Mouse (Mus musculus): ENCODE data around the gene Ctso.
A peak's percentile ranks its signal among the peaks of the same experiment; 100 is the strongest.

The Ctso gene

GRCm38 (mm10) chr3:81951785-81952184 is 19.4 kb downstream of the Ctso start:
- DNase-seq (ENCODE audit: low read depth, low spot score): no peak

DNA sequence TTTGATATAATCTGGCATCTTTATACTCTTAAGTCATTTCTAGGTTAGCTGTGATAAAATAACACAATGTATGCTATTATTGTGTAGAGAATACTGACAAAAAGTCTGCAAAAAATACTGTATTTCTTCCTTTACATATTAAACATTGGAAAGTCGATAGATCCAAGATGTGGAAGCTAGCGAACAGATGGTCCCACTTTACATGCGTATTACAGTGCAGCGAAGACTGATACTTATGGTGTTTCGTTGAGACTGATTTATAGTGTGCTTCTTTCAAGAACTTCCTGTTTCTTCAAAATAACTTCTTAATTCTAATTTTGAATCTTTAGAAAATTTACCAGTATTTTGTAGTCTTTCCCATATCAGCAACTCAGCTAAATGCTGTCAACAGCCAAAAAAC is 25.1 kb downstream of the Ctso start:
- no peak for DNase-seq (ENCODE audit: low read depth, low spot score)

DNA sequence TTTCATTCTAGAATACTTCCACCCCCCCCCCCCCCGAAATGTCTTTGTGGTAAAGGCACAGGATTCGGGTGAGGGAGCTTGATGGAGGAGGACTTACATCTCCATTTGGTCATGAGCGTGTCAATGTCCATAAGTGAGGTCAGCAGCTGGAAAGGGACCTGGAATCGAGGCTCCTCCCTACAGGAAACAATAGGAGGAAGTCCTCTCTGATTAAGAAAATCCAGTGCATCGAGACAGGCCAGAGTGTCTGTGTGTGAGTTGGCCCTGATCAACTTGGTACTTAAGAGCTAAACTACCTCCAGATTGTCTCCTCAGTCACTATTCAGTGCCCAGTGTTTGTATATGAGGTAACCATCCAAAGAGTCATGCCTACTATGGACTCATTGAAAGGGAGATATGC is 28.9 kb downstream of the Ctso start:
- DNase-seq (ENCODE audit: low read depth, low spot score): no peak

DNA sequence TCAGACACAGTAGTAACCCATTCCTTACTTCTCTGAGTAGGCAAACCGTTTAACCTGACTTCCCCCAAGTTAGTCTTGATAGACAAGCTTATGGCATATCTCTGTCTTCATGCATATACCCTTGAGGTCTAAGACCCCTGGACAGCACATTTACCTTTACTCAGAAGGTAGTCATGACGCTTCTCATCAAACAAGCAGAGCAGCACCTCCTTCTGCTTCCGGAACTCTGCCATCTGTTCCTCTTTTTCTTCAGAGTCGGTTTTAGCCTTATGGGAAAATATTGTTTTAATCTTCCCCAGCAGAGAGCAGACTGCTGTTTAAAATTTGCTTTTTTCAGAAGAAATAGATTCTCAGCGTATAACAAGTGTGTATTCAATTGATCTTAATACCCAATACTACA is 31.4 kb downstream of the Ctso start:
- no peak for DNase-seq (ENCODE audit: low read depth, low spot score)

DNA sequence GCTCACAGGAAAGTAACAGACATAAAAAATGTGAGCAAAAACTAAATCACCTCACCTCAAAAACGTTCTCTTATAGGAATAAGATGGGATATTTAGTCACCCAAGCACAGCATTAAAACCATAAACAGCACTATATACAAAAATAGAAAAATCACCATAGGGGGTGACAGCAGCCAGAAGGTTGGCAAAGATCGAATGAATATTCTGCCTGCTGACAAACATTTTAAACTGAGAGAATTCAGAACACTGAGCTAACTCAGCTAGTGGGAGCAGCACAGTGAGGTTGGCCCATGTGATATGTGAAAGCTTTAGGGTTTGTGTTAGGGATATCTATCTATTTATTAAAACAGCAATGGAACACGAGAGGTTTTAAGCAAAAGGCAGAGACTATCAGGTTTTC is 32.2 kb downstream of the Ctso start:
- no peak for DNase-seq (ENCODE audit: low read depth, low spot score)

DNA sequence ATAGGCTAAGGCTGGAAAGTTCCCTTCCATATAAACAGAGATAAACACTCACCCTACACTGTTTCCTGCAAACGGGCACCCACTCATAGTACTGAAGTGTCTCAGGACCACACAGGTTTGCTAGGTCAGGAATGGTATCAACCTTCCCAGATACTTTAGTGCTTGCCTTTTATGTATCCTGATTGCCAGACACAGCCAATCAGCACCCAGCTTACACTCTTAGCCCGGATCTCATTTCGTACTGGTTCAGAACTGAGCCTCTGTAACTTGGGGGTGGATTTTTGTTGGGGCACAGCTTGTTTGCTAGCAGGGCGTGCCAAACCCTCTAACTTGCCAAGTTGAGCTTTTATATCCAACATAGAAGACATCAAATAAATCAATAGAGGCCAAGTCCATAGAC is 43.2 kb downstream of the Ctso start:
- no peak for DNase-seq (ENCODE audit: low read depth, low spot score)

DNA sequence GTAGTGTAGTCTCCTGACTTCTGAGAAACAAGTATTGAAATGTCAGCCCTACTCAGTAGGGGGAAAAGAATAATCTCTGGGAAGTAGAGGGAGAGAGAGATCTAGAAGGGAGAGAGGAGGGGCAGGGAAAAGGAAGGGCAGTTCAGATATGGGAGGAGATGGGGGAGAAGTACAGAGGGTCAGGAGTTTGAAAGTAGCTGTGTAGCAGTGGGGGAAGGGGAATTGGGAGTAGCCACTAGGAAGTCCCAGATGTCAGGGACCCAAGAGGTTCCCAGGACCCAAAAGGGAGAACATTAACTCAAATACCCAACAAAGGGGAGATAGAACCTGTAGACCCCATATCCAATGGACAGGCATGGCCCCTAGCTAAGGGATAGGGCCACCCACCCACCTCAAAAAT is 43.7 kb downstream of the Ctso start, which contains the start of gene Tdo2:
Gene Tdo2, minus strand, starts transcription at position 101 of the 400 bp plus-strand sequence.
- no peak for DNase-seq (ENCODE audit: low read depth, low spot score)

- no peak for DNase-seq (ENCODE audit: low read depth, low spot score)
Observed at GRCm38 (mm10) chr3:81981576-81981975, 49.2 kb downstream of the Ctso start.

DNA sequence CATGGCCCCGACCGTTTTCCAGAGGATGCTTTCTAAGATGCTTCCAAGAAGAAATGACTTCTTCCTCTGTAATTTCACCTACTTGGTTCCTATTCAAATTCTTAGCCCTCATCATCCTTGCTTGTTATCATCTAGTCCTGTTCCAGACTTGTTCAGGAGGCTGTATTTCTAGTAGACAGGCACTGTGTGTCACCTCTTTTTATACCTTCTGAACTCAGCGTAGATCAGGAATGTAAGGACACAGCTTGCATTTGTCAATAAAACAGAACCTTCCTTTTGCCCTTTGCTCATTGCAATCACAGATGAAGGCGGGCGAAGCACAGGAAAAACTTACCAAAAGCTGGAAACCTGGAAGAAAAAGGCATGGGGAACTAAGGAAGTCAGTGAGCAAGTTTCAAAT is 49.6 kb downstream of the Ctso start, which contains the start of gene Asic5:
Gene Asic5, plus strand, starts transcription at position 301 of the 400 bp plus-strand sequence.
- DNase-seq (ENCODE audit: low read depth, low spot score): no peak

GRCm38 (mm10) chr3:81983120-81983895 is 50.9 kb downstream of the Ctso start:
- no peak for DNase-seq (ENCODE audit: low read depth, low spot score)

DNA sequence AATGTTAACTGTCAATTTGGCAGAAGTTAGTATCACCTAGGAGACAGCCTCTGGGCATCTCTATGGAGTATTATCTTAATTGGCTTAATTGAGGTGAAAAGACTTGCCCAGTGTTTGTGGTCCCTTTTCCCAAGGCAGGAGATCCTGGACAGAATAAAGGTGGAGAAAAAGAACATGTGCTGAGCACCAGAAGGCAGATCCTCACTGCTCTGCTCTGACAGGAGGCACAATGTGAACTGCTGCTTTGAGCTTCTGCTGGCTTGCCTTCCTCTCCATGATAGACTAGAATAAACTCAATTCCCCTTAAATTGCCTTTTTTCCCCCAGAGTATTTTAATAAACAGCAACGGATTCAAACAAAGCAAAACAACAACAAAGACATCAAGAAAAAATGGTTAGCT is 52.7 kb downstream of the Ctso start:
- DNase-seq (ENCODE audit: low read depth, low spot score): no peak

- DNase-seq (ENCODE audit: low read depth, low spot score): no peak
Observed at GRCm38 (mm10) chr3:81986103-81986502, 53.7 kb downstream of the Ctso start.

- DNase-seq (ENCODE audit: low read depth, low spot score): no peak
Observed at GRCm38 (mm10) chr3:81987628-81988027, 55.2 kb downstream of the Ctso start.

- no peak for DNase-seq (ENCODE audit: low read depth, low spot score)
Observed at GRCm38 (mm10) chr3:81989692-81990141, 57.3 kb downstream of the Ctso start.

DNA sequence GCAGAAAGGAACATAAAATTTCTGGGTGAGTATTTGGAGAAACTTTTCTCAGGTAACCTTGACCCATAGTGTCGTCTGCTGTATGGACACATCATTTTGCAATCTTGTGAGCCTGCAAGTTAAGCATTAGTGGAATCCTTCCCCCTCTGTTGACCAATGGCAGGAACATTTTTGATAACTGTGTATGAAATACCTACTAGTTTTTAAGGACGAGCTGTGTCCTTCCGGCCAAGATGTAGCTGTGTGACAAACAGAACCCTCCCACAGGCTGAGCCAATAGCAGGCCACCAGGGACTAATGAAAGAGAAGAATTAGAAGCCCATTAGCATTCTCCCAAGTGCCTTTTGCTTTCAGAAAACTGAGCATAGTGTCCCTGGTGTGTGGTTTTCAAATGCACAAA is 58.1 kb downstream of the Ctso start:
- DNase-seq (ENCODE audit: low read depth, low spot score): no peak

DNA sequence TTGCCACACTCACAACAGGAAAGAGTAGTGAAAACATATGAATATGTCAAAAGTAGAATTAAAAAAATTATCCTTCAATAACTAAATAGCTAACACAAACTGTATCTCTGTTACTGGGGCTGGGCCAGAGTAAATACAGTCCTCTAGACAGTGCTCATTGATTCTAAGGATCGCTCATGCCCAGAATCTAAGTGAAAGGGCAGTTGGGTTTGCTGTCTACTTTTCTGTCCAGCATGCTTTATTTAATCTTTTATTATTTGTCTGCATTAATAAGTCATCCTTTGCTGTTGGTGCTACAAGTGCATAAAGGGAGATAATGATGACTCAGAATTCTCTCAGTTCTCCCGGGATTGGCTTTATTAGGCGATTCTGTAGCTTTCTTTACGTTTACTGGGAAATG is 63.0 kb downstream of the Ctso start:
- DNase-seq (ENCODE audit: low read depth, low spot score): no peak

DNA sequence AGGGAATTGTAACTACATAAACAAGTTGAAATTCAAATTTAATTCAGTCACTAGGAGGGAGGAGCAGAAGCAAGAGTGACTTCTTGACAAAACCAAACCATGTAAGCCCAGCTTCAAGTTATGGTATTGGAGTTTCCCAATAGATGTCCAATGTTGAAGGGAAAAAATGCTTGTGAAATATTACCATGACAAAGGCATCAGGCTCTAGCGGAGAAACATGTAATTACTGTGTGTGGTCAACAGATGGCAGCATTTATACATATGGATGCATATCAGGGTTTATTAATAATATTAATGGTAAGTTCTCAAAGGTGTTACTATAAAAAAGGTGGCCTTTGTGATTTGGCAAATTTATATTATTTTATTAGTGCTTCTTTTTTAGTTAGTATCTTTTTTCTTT is 63.6 kb downstream of the Ctso start:
- peak; percentile 52 for DNase-seq (ENCODE audit: low read depth, low spot score)

All from mesoderm, embryonic 11.5 days (tissue).